Mouse (Mus musculus): Measurements from ENCODE around the gene Gmnn.

- TF ChIP-seq CTCF (IDR thresholded peaks at IDR 0.05; ENCODE audit: low read depth, low read length) (no peak), POLR2A (IDR thresholded peaks at IDR 0.05; ENCODE audit: insufficient read depth, low read length) (no peak), EP300 (IDR thresholded peaks at IDR 0.05; ENCODE audit: insufficient read depth, low read depth, low read length) (no peak)
Measured at GRCm38 (mm10) chr13:24721502-24721901, 40.2 kb downstream of the Gmnn start.

All from ES-Bruce4 (cell line).